Mouse (Mus musculus) thymus, adult 2 months (tissue): ENCODE measurements around the gene Stambpl1. TPM values are rescaled to one million over a fixed set of nuclear protein-coding genes. Genes with fewer than 3 reads are reported as not detected.
A peak's percentile ranks its signal among the peaks of the same experiment; 100 is the strongest.

Experiments used
- DNase-seq: peaks from one replicate; pipeline ENCODE4 v3.0.0; 2021
- H3K27ac ChIP-seq: fragments of 200-500 bp; 2 replicates; pipeline ENCODE4 v1.5.1; 2012; ENCODE audit warnings: low read length, control low read depth; ENCODE audit not compliant: control insufficient read depth, insufficient read depth
- H3K27me3 ChIP-seq: fragments of 200-500 bp; 2 replicates; pipeline ENCODE4 v1.6.1; 2012; ENCODE audit warnings: mild to moderate bottlenecking, low read length, moderate library complexity, mixed read lengths; ENCODE audit not compliant: control insufficient read depth, insufficient read depth
- H3K36me3 ChIP-seq: fragments of 200-500 bp; 2 replicates; pipeline ENCODE4 v1.6.1; 2012; ENCODE audit warnings: mild to moderate bottlenecking, low read length, moderate library complexity; ENCODE audit not compliant: control insufficient read depth, insufficient read depth
- H3K4me1 ChIP-seq: fragments of 200-500 bp; replicated peaks from 2 replicates; pipeline ENCODE4 v1.6.1; 2012; ENCODE audit warnings: low read length; ENCODE audit not compliant: control insufficient read depth, insufficient read depth
- H3K4me3 ChIP-seq: fragments of 200-500 bp; 2 replicates; pipeline ENCODE4 v1.5.1; 2012; ENCODE audit warnings: mild to moderate bottlenecking, low read length, control low read depth, moderate library complexity; ENCODE audit not compliant: control insufficient read depth, insufficient read depth
- CTCF ChIP-seq: fragments of 200-500 bp; IDR thresholded peaks from 2 replicates; pipeline ENCODE4 v1.5.1; 2012; ENCODE audit warnings: mild to moderate bottlenecking, control low read depth, low read length, moderate library complexity, borderline replicate concordance; ENCODE audit not compliant: control insufficient read depth, poor library complexity, insufficient read depth; ENCODE audit errors: extremely low read depth
- POLR2A ChIP-seq: fragments of 200-500 bp; IDR thresholded peaks from 2 replicates; pipeline ENCODE4 v1.6.1; 2012; ENCODE audit warnings: mild to moderate bottlenecking, low read length, control low read depth, moderate library complexity; ENCODE audit not compliant: control insufficient read depth, poor library complexity, insufficient read depth; ENCODE audit errors: extremely low read depth
- WGBS: fragments of 180-500 bp; shearing (Covaris S2); methylation state at CpG from one replicate; pipeline ENCODE4 v1.1.7; 2018; 5-methylcytosine and 5-hydroxymethylcytosine counted together
- polyA plus RNA-seq: library from polyadenylated mRNA; depleted of rRNA; stranded (reverse); fragments of >200 nt; gene quantifications from 2 replicates; pipeline ENCODE4 v1.2.3, GENCODE M21; 2012

Gene Stambpl1
- polyA plus RNA-seq, 1 experiment = 34.0 TPM

- Histone ChIP-seq H3K27ac (no peak overlapping the region), H3K4me1 (peaks cover 20% of the 10 kb centered on the region), H3K36me3 (no peaks in the 10 kb centered on the region), H3K4me3 (no peak overlapping the region), H3K27me3 (no peaks in the 10 kb centered on the region)
- DNase-seq = no peak
- WGBS = 33% methylated on average over 2 of the region's 2 CpGs
- TF ChIP-seq POLR2A = no peak
- no peak for TF ChIP-seq CTCF
Measured at GRCm38 (mm10) chr19:34180316-34180715, 11.7 kb upstream of the Stambpl1 start.

GRCm38 (mm10) chr19:34181234-34181633 lies 10.8 kb upstream of the Stambpl1 start:
- no peak for DNase-seq
- Histone ChIP-seq H3K4me1 (peaks cover 13% of the 10 kb centered on the region), H3K36me3 (no peaks in the 10 kb centered on the region), H3K4me3 (no peak overlapping the region), H3K27ac (peak overlapping the region; percentile 50), H3K27me3 (no peaks in the 10 kb centered on the region)
- 30% methylated on average over 3 of the region's 3 CpGs for WGBS
- no peak for TF ChIP-seq CTCF
- TF ChIP-seq POLR2A = no peak

DNA sequence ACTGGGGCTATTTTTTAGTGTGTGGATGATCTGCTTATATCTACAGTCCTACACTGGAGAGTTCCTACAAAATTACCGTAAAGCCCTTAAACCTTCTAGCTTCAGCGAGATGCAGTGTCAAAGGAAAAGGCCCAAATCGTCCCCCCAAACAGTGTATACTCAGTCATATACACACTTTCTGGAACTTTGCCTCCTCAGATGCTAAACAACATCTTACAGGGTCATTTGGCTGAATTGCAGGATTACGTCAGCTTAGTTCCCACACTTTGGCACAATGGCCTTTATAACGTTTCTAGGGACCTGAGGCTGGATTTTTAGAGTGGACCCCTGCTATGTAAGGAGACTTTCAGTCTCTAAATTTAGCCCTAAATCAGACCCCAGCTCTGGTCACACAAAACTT lies 9.5 kb upstream of the Stambpl1 start:
- 95% methylated on average over 5 of the region's 5 CpGs for WGBS
- Histone ChIP-seq H3K27me3 (no peaks in the 10 kb centered on the region), H3K27ac (0 out of 2 replicates have a peak overlapping the region, but pooled peaks have one; percentile 11), H3K4me3 (no peak overlapping the region), H3K4me1 (peaks cover 8% of the 10 kb centered on the region), H3K36me3 (no peaks in the 10 kb centered on the region)
- TF ChIP-seq POLR2A (no peak), CTCF (no peak)
- no peak for DNase-seq

DNA sequence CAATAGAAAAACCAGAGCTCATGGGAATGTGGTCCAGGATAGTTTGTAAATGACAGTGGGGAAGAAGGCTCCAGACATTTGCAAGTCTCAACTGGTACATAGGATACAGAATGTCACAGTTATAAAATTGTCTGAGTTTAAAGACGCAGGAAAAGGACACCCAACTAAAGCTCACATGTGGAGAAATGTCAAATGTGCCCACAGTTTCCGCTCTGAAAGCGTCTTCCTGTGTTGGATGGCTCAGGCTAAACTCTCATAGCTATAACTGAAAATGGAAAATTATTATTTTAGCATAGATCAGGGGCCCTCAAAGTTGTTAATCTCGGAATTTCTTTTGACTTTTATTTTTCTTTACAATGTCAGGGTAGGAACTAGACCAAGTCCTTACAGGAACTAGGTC lies 5.2 kb upstream of the Stambpl1 start:
- TF ChIP-seq POLR2A = no peak
- no peak for TF ChIP-seq CTCF
- Histone ChIP-seq H3K36me3 (no peaks in the 10 kb centered on the region), H3K4me3 (no peak overlapping the region), H3K4me1 (peaks cover 13% of the 10 kb centered on the region), H3K27me3 (no peaks in the 10 kb centered on the region), H3K27ac (no peak overlapping the region)
- DNase-seq = peak; percentile 65
- 21% methylated on average over 4 of the region's 4 CpGs for WGBS

GRCm38 (mm10) chr19:34191645-34192007 lies 403 bp upstream of the Stambpl1 start:
- no peak for TF ChIP-seq CTCF
- no peak overlapping the region for H3K27ac ChIP-seq
- DNase-seq = no peak
- H3K4me3 ChIP-seq = peak overlapping the region; percentile 93
- H3K36me3 ChIP-seq = no peaks in the 10 kb centered on the region
- peaks cover 19% of the 10 kb centered on the region for H3K4me1 ChIP-seq
- WGBS = 62% methylated on average over 10 of the region's 10 CpGs
- H3K27me3 ChIP-seq = no peaks in the 10 kb centered on the region

GRCm38 (mm10) chr19:34193149-34193548 lies 1.1 kb downstream of the Stambpl1 start:
- Histone ChIP-seq H3K27ac (peak overlapping the region; percentile 54), H3K36me3 (no peaks in the 10 kb centered on the region), H3K4me1 (peaks cover 20% of the 10 kb centered on the region), H3K4me3 (peak overlapping the region; percentile 48), H3K27me3 (no peaks in the 10 kb centered on the region)
- DNase-seq = peak; percentile 49
- under 1% methylated on average over 9 of the region's 9 CpGs for WGBS
- TF ChIP-seq CTCF = no peak
- no peak for TF ChIP-seq POLR2A

- peaks cover 20% of the 10 kb centered on the region for H3K4me1 ChIP-seq
- WGBS = 57% methylated on average over 9 of the region's 9 CpGs
Measured at GRCm38 (mm10) chr19:34193683-34194082, 1.7 kb downstream of the Stambpl1 start.

More at GRCm38 (mm10) chr19:34193683-34194082, 1.7 kb downstream of the Stambpl1 start:
- Histone ChIP-seq H3K4me3 (peak overlapping the region; percentile 39), H3K27me3 (no peaks in the 10 kb centered on the region), H3K36me3 (no peaks in the 10 kb centered on the region), H3K27ac (peak overlapping the region; percentile 38; the same call in 1 of the 2 replicates)
- DNase-seq = no peak
- TF ChIP-seq POLR2A (no peak), CTCF (no peak)
